Mouse (Mus musculus) kidney, postnatal 25 days (tissue): ENCODE measurements at regions not wholly inside any gene's neighbourhood (a gene's known extent, or its start where the extent isn't known, plus 50 kb on each side); places are given as distances from the start of the nearest gene placed in this dataset.

Experiments
- DNase-seq, 2 experiments: peaks; one replicate each; pipeline ENCODE4 v3.0.0; 2021; ENCODE audit warnings: mixed read lengths in 2 of 2

- no peak for DNase-seq
Measured at GRCm38 (mm10) chr3:9373896-9374295, 236.0 kb downstream of the Zfp704 start.

- DNase-seq = no peak
Measured at GRCm38 (mm10) chr3:9370096-9370495, 239.8 kb downstream of the Zfp704 start.

- DNase-seq = no peak
Measured at GRCm38 (mm10) chr3:9365791-9366190, 244.1 kb downstream of the Zfp704 start.

GRCm38 (mm10) chr3:9359186-9359585 is 250.7 kb downstream of the Zfp704 start:
- DNase-seq = no peak

- DNase-seq = no peak
Measured at GRCm38 (mm10) chr3:9358111-9358510, 251.8 kb downstream of the Zfp704 start.

GRCm38 (mm10) chr3:9357639-9358038 is 252.2 kb downstream of the Zfp704 start:
- no peak for DNase-seq

GRCm38 (mm10) chr3:9355875-9356274 is 254.0 kb downstream of the Zfp704 start:
- no peak for DNase-seq

- DNase-seq = no peak
Measured at GRCm38 (mm10) chr3:9354756-9355155, 255.1 kb downstream of the Zfp704 start.

- DNase-seq = no peak
Measured at GRCm38 (mm10) chr3:9352251-9352650, 257.6 kb downstream of the Zfp704 start.

GRCm38 (mm10) chr3:9349822-9350221 is 260.1 kb downstream of the Zfp704 start:
- no peak for DNase-seq

- no peak for DNase-seq
Measured at GRCm38 (mm10) chr3:9347446-9347860, 262.4 kb downstream of the Zfp704 start.

- DNase-seq = peak; percentile 16 to 44
Measured at GRCm38 (mm10) chr3:9346857-9347445, 262.9 kb downstream of the Zfp704 start.

GRCm38 (mm10) chr3:9346356-9346755 is 263.5 kb downstream of the Zfp704 start:
- no peak for DNase-seq

- DNase-seq = no peak
Measured at GRCm38 (mm10) chr3:9345885-9346284, 264.0 kb downstream of the Zfp704 start.

- DNase-seq = no peak
Measured at GRCm38 (mm10) chr3:9343586-9343985, 266.3 kb downstream of the Zfp704 start.

- no peak for DNase-seq
Measured at GRCm38 (mm10) chr3:9342167-9342566, 267.7 kb downstream of the Zfp704 start.

- no peak for DNase-seq
Measured at GRCm38 (mm10) chr3:9341657-9342056, 268.2 kb downstream of the Zfp704 start.

- no peak for DNase-seq
Measured at GRCm38 (mm10) chr3:9341244-9341643, 268.6 kb downstream of the Zfp704 start.

GRCm38 (mm10) chr3:9340788-9341187 is 269.1 kb downstream of the Zfp704 start:
- DNase-seq = peak; percentile 71 to 81

- DNase-seq = no peak
Measured at GRCm38 (mm10) chr3:9340344-9340743, 269.5 kb downstream of the Zfp704 start.

- DNase-seq = no peak
Measured at GRCm38 (mm10) chr3:9339669-9340068, 270.2 kb downstream of the Zfp704 start.

- DNase-seq = no peak
Measured at GRCm38 (mm10) chr3:9335580-9335979, 274.3 kb downstream of the Zfp704 start.
